Mouse (Mus musculus) kidney, postnatal 0 days (tissue): ENCODE measurements around the gene Mkrn2os. TPM values are rescaled to one million over a fixed set of nuclear protein-coding genes. Genes with fewer than 3 reads are reported as not detected.

ENCODE experiments used
- ATAC-seq: fragments of 200-750 bp; cut with Nextera tagmentation; replicated peaks from 2 replicates; pipeline ENCODE4 v1.8.0; 2017; ENCODE audit warnings: low read depth, moderate number of reproducible peaks, moderate TSS enrichment, moderate library complexity; ENCODE audit not compliant: low FRiP score
- DNase-seq: peaks from one replicate; pipeline ENCODE4 v3.0.0-alpha.2; 2016; ENCODE audit warnings: low spot score
- H3K27ac ChIP-seq: fragments of 300-500 bp; sonication (generic); 2 replicates; pipeline ENCODE4 v1.5.1; 2014; ENCODE audit warnings: mild to moderate bottlenecking
- H3K27me3 ChIP-seq: fragments of 300-500 bp; sonication (generic); 2 replicates; pipeline ENCODE4 v1.6.1; 2014; ENCODE audit warnings: low read length, mixed read lengths; ENCODE audit not compliant: insufficient read depth
- H3K36me3 ChIP-seq: fragments of 300-500 bp; sonication (generic); 2 replicates; pipeline ENCODE4 v1.6.1; 2014; ENCODE audit warnings: low read length, mixed read lengths; ENCODE audit not compliant: insufficient read depth
- H3K4me1 ChIP-seq: fragments of 300-500 bp; sonication (generic); replicated peaks from 2 replicates; pipeline ENCODE4 v1.6.1; 2014; ENCODE audit warnings: antibody characterized with exemption, low read length, mixed read lengths; ENCODE audit not compliant: insufficient read depth
- H3K4me2 ChIP-seq: fragments of 300-500 bp; sonication (generic); 2 replicates; pipeline ENCODE4 v1.6.1; 2014; ENCODE audit warnings: mild to moderate bottlenecking, low read length, moderate library complexity, mixed read lengths
- H3K4me3 ChIP-seq: fragments of 300-500 bp; sonication (generic); replicated peaks from 2 replicates; pipeline ENCODE4 v1.5.1; 2014; ENCODE audit warnings: low read depth, low read length
- H3K9ac ChIP-seq: fragments of 300-500 bp; sonication (generic); 2 replicates; pipeline ENCODE4 v1.6.1; 2014; ENCODE audit warnings: low read depth, low read length
- H3K9me3 ChIP-seq: fragments of 300-500 bp; sonication (generic); replicated peaks from 2 replicates; pipeline ENCODE4 v1.6.1; 2016; ENCODE audit warnings: low read length, inconsistent platforms, mixed read lengths
- CTCF ChIP-seq: IDR thresholded peaks from 2 replicates; pipeline ENCODE4 v1.5.1; 2016; ENCODE audit warnings: antibody characterized with exemption, low read depth, mild to moderate bottlenecking, moderate library complexity
- WGBS: fragments of 180-500 bp; shearing (Covaris S2); extraction: QIAGEN DNeasy Blood & Tissue Kit; methylation state at CpG from one replicate; pipeline ENCODE4 v1.1.7; 2014; 5-methylcytosine and 5-hydroxymethylcytosine counted together
- polyA plus RNA-seq: library from polyadenylated mRNA; unstranded; fragments of >200 nt; fragmentation: Nextera tagmentation; extraction: Ambion mirVana; gene quantifications from 2 replicates; pipeline ENCODE4 v1.2.1, GENCODE M21; 2015

Gene Mkrn2os
- polyA plus RNA-seq, 1 experiment from 2014 or later = 8.3 TPM

GRCm38 (mm10) chr6:115601322-115601714 is 8.9 kb upstream of the Mkrn2os start:
- H3K9ac ChIP-seq = no peak overlapping the region
- peak overlapping the region; percentile 33; the same call in 1 of the 2 replicates for H3K4me2 ChIP-seq
- no peaks in the 10 kb centered on the region for H3K4me1 ChIP-seq
- 67% methylated on average over 4 of the region's 4 CpGs for WGBS
- ATAC-seq = no peak
- peak; percentile 16; the same call in 1 of the 2 replicates for TF ChIP-seq CTCF
- no peak overlapping the region for H3K27ac ChIP-seq
- no peaks in the 10 kb centered on the region for H3K9me3 ChIP-seq
- H3K36me3 ChIP-seq = no peaks in the 10 kb centered on the region
- H3K4me3 ChIP-seq = peak overlapping the region; percentile 95; the same call in 1 of the 2 replicates
- H3K27me3 ChIP-seq = no peaks in the 10 kb centered on the region
- DNase-seq = no peak

DNA sequence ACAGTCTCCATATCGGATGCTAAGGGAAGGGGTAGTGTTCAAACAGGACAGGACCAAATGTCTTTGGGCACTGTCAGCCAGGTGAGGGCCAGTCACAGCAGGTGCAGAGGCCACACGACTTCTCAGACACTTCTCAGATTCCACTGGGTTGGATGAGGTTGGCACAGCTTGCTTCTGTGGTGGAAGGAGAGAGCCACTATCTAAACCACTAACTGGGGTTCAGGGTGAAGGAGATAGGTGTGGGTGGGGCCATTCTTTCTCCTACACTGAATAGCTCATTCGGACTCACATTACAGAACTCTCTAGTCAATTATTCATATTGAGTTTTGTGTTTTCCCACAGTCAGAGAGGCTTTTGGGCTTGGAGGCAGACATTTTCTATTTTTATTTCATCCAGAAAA is 3.3 kb upstream of the Mkrn2os start:
- no peak for ATAC-seq
- 59% methylated on average over 3 of the region's 3 CpGs for WGBS
- Histone ChIP-seq H3K4me1 (no peaks in the 10 kb centered on the region), H3K9me3 (no peaks in the 10 kb centered on the region), H3K9ac (no peak overlapping the region), H3K4me3 (no peak overlapping the region), H3K4me2 (no peak overlapping the region), H3K27me3 (no peaks in the 10 kb centered on the region), H3K36me3 (no peaks in the 10 kb centered on the region), H3K27ac (no peak overlapping the region)
- DNase-seq = no peak
- TF ChIP-seq CTCF = no peak

DNA sequence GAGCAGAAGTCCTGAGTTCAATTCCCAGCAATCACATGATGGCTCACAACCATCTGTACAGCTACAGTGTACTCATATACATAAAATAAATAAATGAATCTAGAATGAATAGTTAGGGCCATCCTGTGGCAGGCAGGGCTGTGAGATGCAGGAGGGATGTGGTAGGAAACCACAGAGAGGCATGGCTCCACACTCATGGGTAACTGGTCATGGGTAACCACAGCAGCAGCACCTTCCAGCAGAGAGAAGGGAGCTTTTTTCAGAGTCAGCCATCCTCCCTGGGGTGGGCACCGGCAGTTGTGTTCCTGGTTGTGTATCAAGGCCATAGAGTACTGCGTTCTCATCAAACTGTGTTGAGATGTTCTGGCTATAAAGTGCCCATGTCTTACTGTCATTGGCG is 2.1 kb upstream of the Mkrn2os start:
- no peaks in the 10 kb centered on the region for H3K36me3 ChIP-seq
- ATAC-seq (no peak), DNase-seq (no peak)
- no peaks in the 10 kb centered on the region for H3K27me3 ChIP-seq
- H3K4me2 ChIP-seq = no peak overlapping the region
- H3K4me1 ChIP-seq = no peaks in the 10 kb centered on the region
- 81% methylated on average over 3 of the region's 3 CpGs for WGBS
- H3K9me3 ChIP-seq = no peaks in the 10 kb centered on the region
- no peak overlapping the region for H3K4me3 ChIP-seq
- no peak for TF ChIP-seq CTCF
- H3K9ac ChIP-seq = no peak overlapping the region
- H3K27ac ChIP-seq = no peak overlapping the region

DNA sequence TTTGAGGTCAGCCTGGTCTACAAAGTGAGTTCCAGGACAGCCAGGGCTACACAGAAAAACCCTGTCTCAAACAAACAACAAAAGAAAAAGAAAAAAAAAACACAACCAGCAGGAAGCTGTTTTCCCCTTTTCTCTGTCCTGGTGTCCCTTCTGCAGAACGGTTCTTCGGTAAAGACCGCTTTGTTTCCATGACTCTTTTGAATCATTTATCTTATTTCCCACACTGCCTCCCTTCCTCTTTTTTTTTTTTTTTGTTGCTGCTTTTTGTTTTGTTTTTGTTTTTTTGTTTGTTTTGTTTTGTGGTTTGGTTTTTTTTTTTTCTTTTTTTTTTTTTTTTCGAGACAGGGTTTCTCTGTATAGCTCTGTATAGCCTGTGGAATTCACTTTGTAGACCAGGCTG is 876 bp upstream of the Mkrn2os start:
- Histone ChIP-seq H3K27ac (no peak overlapping the region), H3K9me3 (no peaks in the 10 kb centered on the region), H3K9ac (no peak overlapping the region), H3K27me3 (no peaks in the 10 kb centered on the region), H3K4me1 (no peaks in the 10 kb centered on the region), H3K36me3 (no peaks in the 10 kb centered on the region), H3K4me2 (no peak overlapping the region), H3K4me3 (no peak overlapping the region)
- TF ChIP-seq CTCF = no peak
- 80% methylated on average over 4 of the region's 4 CpGs for WGBS
- DNase-seq = no peak
- no peak for ATAC-seq

GRCm38 (mm10) chr6:115591692-115592359 is 550 bp downstream of the Mkrn2os start:
- TF ChIP-seq CTCF = no peak
- ATAC-seq = no peak
- WGBS = 72% methylated on average over 19 of the region's 19 CpGs
- Histone ChIP-seq H3K9me3 (no peaks in the 10 kb centered on the region), H3K4me3 (no peak overlapping the region), H3K9ac (no peak overlapping the region), H3K36me3 (no peaks in the 10 kb centered on the region), H3K27me3 (no peaks in the 10 kb centered on the region), H3K27ac (no peak overlapping the region), H3K4me2 (peak overlapping the region; percentile 30), H3K4me1 (no peaks in the 10 kb centered on the region)
- no peak for DNase-seq

DNA sequence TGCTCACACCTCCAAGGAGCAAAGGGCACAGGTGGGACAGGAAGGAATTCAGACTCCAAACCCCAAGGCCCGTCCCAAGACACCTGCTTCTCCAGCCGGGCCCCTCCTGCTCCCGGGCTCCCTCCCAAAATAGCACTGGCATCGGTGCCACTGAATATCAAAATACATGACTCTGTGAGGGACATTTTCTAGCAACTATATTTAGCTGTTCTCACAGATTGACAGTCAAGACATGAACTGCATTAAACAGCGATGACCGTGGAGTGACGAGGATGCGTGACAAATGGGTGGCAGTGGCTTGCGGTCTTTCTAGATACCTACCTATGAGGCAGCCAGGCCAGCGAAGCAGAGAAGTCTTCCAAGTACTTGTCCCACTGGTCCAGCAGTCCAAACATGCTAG is 6.1 kb downstream of the Mkrn2os start:
- Histone ChIP-seq H3K9me3 (no peaks in the 10 kb centered on the region), H3K27ac (no peak overlapping the region), H3K4me3 (no peak overlapping the region), H3K36me3 (no peaks in the 10 kb centered on the region), H3K4me1 (no peaks in the 10 kb centered on the region), H3K27me3 (no peaks in the 10 kb centered on the region), H3K9ac (no peak overlapping the region), H3K4me2 (no peak overlapping the region)
- TF ChIP-seq CTCF = no peak
- WGBS = 82% methylated on average over 10 of the region's 10 CpGs
- ATAC-seq = no peak
- DNase-seq = no peak

DNA sequence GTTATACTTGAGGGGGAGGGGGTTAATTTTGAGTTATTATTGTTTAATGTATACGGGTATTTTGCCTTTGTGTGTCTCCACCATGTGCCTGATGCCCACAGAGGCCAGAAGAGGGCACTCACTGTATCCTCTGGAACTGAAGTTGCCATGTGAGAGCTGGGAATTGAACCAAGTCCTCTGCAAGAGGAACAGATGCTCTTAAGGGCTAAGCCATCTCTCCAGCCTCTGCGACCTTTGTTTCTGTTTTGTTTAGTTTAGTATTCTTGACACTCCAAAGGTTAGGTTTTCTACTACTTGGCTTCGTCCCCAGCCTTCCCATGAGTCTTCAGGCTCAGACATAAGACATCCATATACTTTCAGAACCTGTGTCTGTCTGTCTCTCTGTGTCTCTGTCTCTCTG is 8.2 kb downstream of the Mkrn2os start:
- Histone ChIP-seq H3K4me3 (no peak overlapping the region), H3K27me3 (no peaks in the 10 kb centered on the region), H3K27ac (no peak overlapping the region), H3K9me3 (no peaks in the 10 kb centered on the region), H3K4me1 (no peaks in the 10 kb centered on the region), H3K36me3 (0 out of 2 replicates have a peak, but pooled peaks cover 2% of the 10 kb centered on the region), H3K4me2 (no peak overlapping the region), H3K9ac (no peak overlapping the region)
- no peak; the same call in 1 of the 2 replicates for TF ChIP-seq CTCF
- ATAC-seq = no peak
- DNase-seq = no peak
- WGBS = 77% methylated on average over 3 of the region's 3 CpGs
